Mouse (Mus musculus): ENCODE measurements around the gene Lbh. TPM values are rescaled to one million over a fixed set of nuclear protein-coding genes. Genes with fewer than 3 reads are reported as not detected.

The Lbh gene
- polyA plus RNA-seq, 1 experiment: 216 TPM

- 39% methylated on average over 2 of the region's 2 CpGs for WGBS
- TF ChIP-seq CTCF (IDR thresholded peaks at IDR 0.05; ENCODE audit: borderline replicate concordance, control insufficient read depth, extremely low read depth, insufficient read depth, low read length, poor library complexity) (no peak), POLR2A (IDR thresholded peaks at IDR 0.05; ENCODE audit: control insufficient read depth, extremely low read depth, insufficient read depth, low read length, poor library complexity) (no peak)
- H3K27me3 ChIP-seq (ENCODE audit: control insufficient read depth, insufficient read depth, low read length): no peaks in the 10 kb centered on the region
- DNase-seq: no peak
- no peaks in the 10 kb centered on the region for H3K36me3 ChIP-seq (ENCODE audit: control insufficient read depth, insufficient read depth, low read length)
- H3K4me3 ChIP-seq (ENCODE audit: control insufficient read depth, insufficient read depth, low read length): no peak overlapping the region
- no peak overlapping the region for H3K27ac ChIP-seq (ENCODE audit: control insufficient read depth, insufficient read depth, low read length)
- peaks cover 24% of the 10 kb centered on the region for H3K4me1 ChIP-seq (replicated peaks; ENCODE audit: control insufficient read depth, insufficient read depth, low read length)
Observed at GRCm38 (mm10) chr17:72960873-72961272, 42.8 kb downstream of the Lbh start.

- no peak overlapping the region for H3K4me3 ChIP-seq (ENCODE audit: control insufficient read depth, insufficient read depth, low read length)
- TF ChIP-seq CTCF (IDR thresholded peaks at IDR 0.05; ENCODE audit: borderline replicate concordance, control insufficient read depth, extremely low read depth, insufficient read depth, low read length, poor library complexity) (no peak), POLR2A (IDR thresholded peaks at IDR 0.05; ENCODE audit: control insufficient read depth, extremely low read depth, insufficient read depth, low read length, poor library complexity) (no peak)
Observed at GRCm38 (mm10) chr17:72961953-72962630, 44.0 kb downstream of the Lbh start.

GRCm38 (mm10) chr17:72965687-72966086 is 47.6 kb downstream of the Lbh start:
- no peaks in the 10 kb centered on the region for H3K36me3 ChIP-seq (ENCODE audit: control insufficient read depth, insufficient read depth, low read length)
- no peak for DNase-seq
- no peaks in the 10 kb centered on the region for H3K27me3 ChIP-seq (ENCODE audit: control insufficient read depth, insufficient read depth, low read length)
- TF ChIP-seq POLR2A (IDR thresholded peaks at IDR 0.05; ENCODE audit: control insufficient read depth, extremely low read depth, insufficient read depth, low read length, poor library complexity): no peak
- no peak for TF ChIP-seq CTCF (IDR thresholded peaks at IDR 0.05; ENCODE audit: borderline replicate concordance, control insufficient read depth, extremely low read depth, insufficient read depth, low read length, poor library complexity)
- H3K4me3 ChIP-seq (ENCODE audit: control insufficient read depth, insufficient read depth, low read length): no peak overlapping the region
- 68% methylated on average over 5 of the region's 5 CpGs for WGBS
- H3K4me1 ChIP-seq (replicated peaks; ENCODE audit: control insufficient read depth, insufficient read depth, low read length): peaks cover 29% of the 10 kb centered on the region
- H3K27ac ChIP-seq (ENCODE audit: control insufficient read depth, insufficient read depth, low read length): peak overlapping the region; percentile 35; the same call in 1 of the 2 replicates

More at GRCm38 (mm10) chr17:72961953-72962630, 44.0 kb downstream of the Lbh start:
- H3K36me3 ChIP-seq (ENCODE audit: control insufficient read depth, insufficient read depth, low read length): no peaks in the 10 kb centered on the region
- H3K27ac ChIP-seq (ENCODE audit: control insufficient read depth, insufficient read depth, low read length): no peak overlapping the region
- H3K4me1 ChIP-seq (replicated peaks; ENCODE audit: control insufficient read depth, insufficient read depth, low read length): peaks cover 33% of the 10 kb centered on the region
- 78% methylated on average over 8 of the region's 8 CpGs for WGBS
- no peaks in the 10 kb centered on the region for H3K27me3 ChIP-seq (ENCODE audit: control insufficient read depth, insufficient read depth, low read length)
- no peak for DNase-seq

- H3K27ac ChIP-seq (ENCODE audit: control insufficient read depth, insufficient read depth, low read length): no peak overlapping the region
- no peaks in the 10 kb centered on the region for H3K36me3 ChIP-seq (ENCODE audit: control insufficient read depth, insufficient read depth, low read length)
- H3K4me1 ChIP-seq (replicated peaks; ENCODE audit: control insufficient read depth, insufficient read depth, low read length): peaks cover 25% of the 10 kb centered on the region
- WGBS: 30% methylated on average over 5 of the region's 5 CpGs
- DNase-seq: no peak
- TF ChIP-seq CTCF (IDR thresholded peaks at IDR 0.05; ENCODE audit: borderline replicate concordance, control insufficient read depth, extremely low read depth, insufficient read depth, low read length, poor library complexity) (no peak), POLR2A (IDR thresholded peaks at IDR 0.05; ENCODE audit: control insufficient read depth, extremely low read depth, insufficient read depth, low read length, poor library complexity) (no peak)
- no peak overlapping the region for H3K4me3 ChIP-seq (ENCODE audit: control insufficient read depth, insufficient read depth, low read length)
- H3K27me3 ChIP-seq (ENCODE audit: control insufficient read depth, insufficient read depth, low read length): no peaks in the 10 kb centered on the region
Observed at GRCm38 (mm10) chr17:72966091-72966531, 48.0 kb downstream of the Lbh start.

- H3K27me3 ChIP-seq (ENCODE audit: control insufficient read depth, insufficient read depth, low read length): no peaks in the 10 kb centered on the region
- WGBS: 38% methylated on average over 3 of the region's 3 CpGs
- no peak overlapping the region for H3K4me3 ChIP-seq (ENCODE audit: control insufficient read depth, insufficient read depth, low read length)
- H3K4me1 ChIP-seq (replicated peaks; ENCODE audit: control insufficient read depth, insufficient read depth, low read length): peaks cover 20% of the 10 kb centered on the region
- no peak for TF ChIP-seq CTCF (IDR thresholded peaks at IDR 0.05; ENCODE audit: borderline replicate concordance, control insufficient read depth, extremely low read depth, insufficient read depth, low read length, poor library complexity)
- no peak for TF ChIP-seq POLR2A (IDR thresholded peaks at IDR 0.05; ENCODE audit: control insufficient read depth, extremely low read depth, insufficient read depth, low read length, poor library complexity)
- DNase-seq: no peak
- H3K36me3 ChIP-seq (ENCODE audit: control insufficient read depth, insufficient read depth, low read length): no peaks in the 10 kb centered on the region
- no peak overlapping the region; the same call in 1 of the 2 replicates for H3K27ac ChIP-seq (ENCODE audit: control insufficient read depth, insufficient read depth, low read length)
Observed at GRCm38 (mm10) chr17:72966878-72967277, 48.8 kb downstream of the Lbh start.

- TF ChIP-seq CTCF (IDR thresholded peaks at IDR 0.05; ENCODE audit: borderline replicate concordance, control insufficient read depth, extremely low read depth, insufficient read depth, low read length, poor library complexity): no peak
- 29% methylated on average over 6 of the region's 6 CpGs for WGBS
- H3K4me1 ChIP-seq (replicated peaks; ENCODE audit: control insufficient read depth, insufficient read depth, low read length): peaks cover 18% of the 10 kb centered on the region
Observed at GRCm38 (mm10) chr17:72967371-72968175, 49.5 kb downstream of the Lbh start.

More at GRCm38 (mm10) chr17:72967371-72968175, 49.5 kb downstream of the Lbh start:
- DNase-seq: no peak
- no peak overlapping the region for H3K4me3 ChIP-seq (ENCODE audit: control insufficient read depth, insufficient read depth, low read length)
- H3K27ac ChIP-seq (ENCODE audit: control insufficient read depth, insufficient read depth, low read length): no peak overlapping the region
- H3K36me3 ChIP-seq (ENCODE audit: control insufficient read depth, insufficient read depth, low read length): no peaks in the 10 kb centered on the region
- H3K27me3 ChIP-seq (ENCODE audit: control insufficient read depth, insufficient read depth, low read length): no peaks in the 10 kb centered on the region
